Mouse (Mus musculus) kidney, postnatal 25 days (tissue): ENCODE measurements around the gene Fem1a.
A peak's percentile ranks its signal among the peaks of the same experiment; 100 is the strongest.

Experiments
- DNase-seq, 2 experiments: peaks; one replicate each; pipeline ENCODE4 v3.0.0; 2021; ENCODE audit warnings: mixed read lengths in 2 of 2

Fem1a gene

GRCm38 (mm10) chr17:56304718-56305117, 48.1 kb downstream of the Fem1a start:
- DNase-seq, result no peak

- no peak for DNase-seq
Observed at GRCm38 (mm10) chr17:56305156-56305555, 48.5 kb downstream of the Fem1a start.

GRCm38 (mm10) chr17:56305826-56306225, 49.2 kb downstream of the Fem1a start:
- DNase-seq, result peak; percentile 64 to 74

GRCm38 (mm10) chr17:56308088-56308487, 51.5 kb downstream of the Fem1a start:
- DNase-seq, result peak; percentile 68 to 88

GRCm38 (mm10) chr17:56309191-56309945, 52.8 kb downstream of the Fem1a start:
- DNase-seq, result no peak
